Mouse (Mus musculus): ENCODE results near the gene Gm47959. TPM values are rescaled to one million over a fixed set of nuclear protein-coding genes. Genes with fewer than 3 reads are reported as not detected.
"Not testable (repeated sequence)": the region's sequence is repeated elsewhere in the genome, so short reads cannot be mapped to it uniquely, and the experiment has no call there.

Gene Gm47959
- polyA plus RNA-seq (2012; rRNA removed): not detected in 2 replicates

DNA sequence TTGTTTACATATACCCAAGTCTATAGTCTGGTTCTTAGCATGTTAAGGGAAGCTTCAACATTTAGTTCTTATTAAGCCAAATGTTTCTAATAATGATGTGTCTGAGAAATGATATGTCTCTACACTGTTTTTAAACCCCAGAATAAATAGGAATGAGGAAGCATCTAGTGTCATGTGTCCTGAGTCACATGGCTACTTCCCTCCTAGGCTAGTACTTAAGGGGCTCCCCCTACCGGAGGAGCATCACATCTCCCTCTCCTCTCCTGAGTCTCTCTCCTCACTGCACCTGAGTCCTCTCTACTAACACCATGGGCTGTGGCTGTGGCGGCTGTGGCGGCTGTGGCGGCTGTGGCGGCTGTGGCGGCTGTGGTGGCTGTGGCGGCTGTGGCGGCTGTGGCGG, at the start of gene Gm47959:
Gene Gm47959, plus strand, starts transcription at position 243 of the 400 bp plus-strand sequence.
- H3K27ac ChIP-seq (ENCODE audit: insufficient read depth, low read depth, low read length); H3K27me3 ChIP-seq (replicated peaks; ENCODE audit: control insufficient read depth, insufficient read depth, low read length); H3K36me3 ChIP-seq (ENCODE audit: control insufficient read depth, insufficient read depth, low read length); DNase-seq; H3K4me3 ChIP-seq (ENCODE audit: insufficient read depth, low read depth, low read length); H3K4me1 ChIP-seq (ENCODE audit: control insufficient read depth, insufficient read depth, low read length): not testable (repeated sequence)
- 95% methylated on average over 9 of the region's 9 CpGs for WGBS

DNA sequence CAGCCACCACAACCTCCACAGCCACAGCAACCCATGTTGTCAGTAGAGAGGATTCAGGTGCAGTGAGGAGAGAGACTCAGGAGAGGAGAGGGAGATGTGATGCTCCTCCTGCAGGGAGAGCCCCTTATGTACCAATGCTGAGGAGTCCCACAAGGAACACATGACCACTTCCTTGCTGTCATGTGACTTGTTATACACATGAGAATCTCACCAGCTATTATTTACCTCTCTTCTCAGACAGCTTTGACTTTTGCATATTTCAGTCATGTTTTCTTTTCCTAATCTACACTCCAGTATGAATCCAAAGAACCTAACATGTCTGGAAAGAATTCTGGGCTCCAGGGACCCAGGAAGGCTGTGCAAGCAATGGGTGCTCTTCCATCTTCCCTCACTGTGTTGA, 44.4 kb upstream of the Gm47959 start, which contains the start of gene Gm7544:
Gene Gm7544, minus strand, starts transcription at position 101 of the 400 bp plus-strand sequence.
- not testable (repeated sequence) for H3K27ac ChIP-seq (ENCODE audit: insufficient read depth, low read depth, low read length); H3K36me3 ChIP-seq (ENCODE audit: control insufficient read depth, insufficient read depth, low read length); H3K27me3 ChIP-seq (replicated peaks; ENCODE audit: control insufficient read depth, insufficient read depth, low read length); H3K4me1 ChIP-seq (ENCODE audit: control insufficient read depth, insufficient read depth, low read length); H3K4me3 ChIP-seq (ENCODE audit: insufficient read depth, low read depth, low read length); DNase-seq

DNA sequence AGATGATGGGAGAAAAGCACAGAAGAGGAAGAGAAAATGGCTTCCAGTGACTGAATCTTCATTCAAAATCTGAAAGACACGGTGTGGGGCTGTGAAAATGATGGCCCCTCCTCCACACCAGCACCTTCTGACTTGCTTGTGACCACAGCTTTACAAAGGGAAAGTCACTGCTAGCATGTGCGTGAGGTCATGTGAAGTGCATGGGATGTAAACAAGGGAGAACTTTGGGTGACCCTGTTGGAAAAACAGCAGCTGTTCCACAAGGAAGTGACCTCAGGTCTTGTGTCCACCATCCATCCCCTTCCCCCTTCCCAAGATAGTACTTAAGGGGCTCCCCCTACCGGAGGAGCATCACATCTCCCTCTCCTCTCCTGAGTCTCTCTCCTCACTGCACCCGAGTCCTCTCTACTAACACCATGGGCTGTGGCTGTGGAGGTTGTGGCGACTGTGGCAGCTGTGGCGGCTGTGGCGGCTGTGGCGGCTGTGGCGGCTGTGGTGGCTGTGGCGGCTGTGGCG, 40.4 kb upstream of the Gm47959 start, which contains the start of gene Gm47955:
Gene Gm47955, plus strand, starts transcription at position 417 of the 516 bp plus-strand sequence.
- H3K4me1 ChIP-seq (ENCODE audit: control insufficient read depth, insufficient read depth, low read length): no peaks in the 10 kb centered on the region
- H3K36me3 ChIP-seq (ENCODE audit: control insufficient read depth, insufficient read depth, low read length): no peaks in the 10 kb centered on the region
- DNase-seq: no peak
- H3K27ac ChIP-seq (ENCODE audit: insufficient read depth, low read depth, low read length): no peak within 1 kb of the TSS
- H3K27me3 ChIP-seq (replicated peaks; ENCODE audit: control insufficient read depth, insufficient read depth, low read length): no peaks in the 10 kb centered on the region
- H3K4me3 ChIP-seq (ENCODE audit: insufficient read depth, low read depth, low read length): no peak within 1 kb of the TSS
- 90% methylated on average over 11 of the region's 11 CpGs for WGBS
- no peak for TF ChIP-seq POLR2A (IDR thresholded peaks at IDR 0.05; ENCODE audit: low read depth, low read length)
- TF ChIP-seq CTCF (conservative IDR thresholded peaks at IDR 0.05; ENCODE audit: insufficient read depth, insufficient read length, low read depth, low read length): no peak

DNA sequence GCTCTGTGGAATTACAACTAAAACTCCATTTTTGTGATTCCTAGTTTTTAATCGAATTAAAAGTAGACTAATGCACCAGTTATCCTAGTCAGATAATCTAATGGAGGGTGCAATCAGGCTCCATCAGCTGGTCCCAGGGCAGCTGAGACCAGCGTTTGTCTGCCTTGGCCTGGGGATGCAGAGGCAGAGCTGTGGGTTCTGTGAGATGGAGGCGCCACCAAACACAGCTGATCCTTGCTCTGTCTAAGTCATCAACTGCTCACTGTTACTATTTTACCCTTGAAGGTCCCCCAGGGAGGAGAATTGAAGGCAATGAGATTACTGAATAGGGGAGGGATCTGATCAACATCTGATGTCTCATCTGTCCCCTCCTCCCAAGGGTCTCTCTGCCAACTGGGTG, 33.9 kb upstream of the Gm47959 start:
- no peaks in the 10 kb centered on the region for H3K36me3 ChIP-seq (ENCODE audit: control insufficient read depth, insufficient read depth, low read length)
- no peak for DNase-seq
- no peak overlapping the region for H3K4me3 ChIP-seq (ENCODE audit: insufficient read depth, low read depth, low read length)
- H3K27ac ChIP-seq (ENCODE audit: insufficient read depth, low read depth, low read length): no peak overlapping the region
- H3K4me1 ChIP-seq (ENCODE audit: control insufficient read depth, insufficient read depth, low read length): no peaks in the 10 kb centered on the region
- 70% methylated on average over 3 of the region's 3 CpGs for WGBS
- TF ChIP-seq POLR2A (IDR thresholded peaks at IDR 0.05; ENCODE audit: low read depth, low read length): no peak
- TF ChIP-seq CTCF (conservative IDR thresholded peaks at IDR 0.05; ENCODE audit: insufficient read depth, insufficient read length, low read depth, low read length): no peak
- no peaks in the 10 kb centered on the region for H3K27me3 ChIP-seq (replicated peaks; ENCODE audit: control insufficient read depth, insufficient read depth, low read length)

DNA sequence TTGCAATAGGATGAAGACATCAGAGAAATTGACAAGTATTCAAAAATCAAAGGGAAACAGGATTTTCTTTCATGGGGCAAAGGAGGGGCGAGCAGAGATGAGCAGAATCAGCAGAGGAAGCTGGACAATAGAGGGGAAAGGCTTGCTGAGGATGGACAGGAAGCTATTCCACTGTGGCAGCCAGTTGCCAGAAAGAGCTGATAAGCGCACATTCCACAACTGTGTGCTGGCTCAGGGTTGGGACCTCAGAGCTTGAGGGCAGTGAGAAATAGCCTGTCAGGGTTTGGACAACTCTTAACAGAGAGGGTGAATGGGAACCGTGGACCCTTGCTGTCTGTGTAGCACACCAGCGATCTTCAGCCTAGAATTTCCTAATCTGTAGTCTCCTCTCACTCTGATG, 28.3 kb upstream of the Gm47959 start:
- Histone ChIP-seq H3K36me3 (ENCODE audit: control insufficient read depth, insufficient read depth, low read length) (no peaks in the 10 kb centered on the region), H3K27ac (ENCODE audit: insufficient read depth, low read depth, low read length) (no peak overlapping the region), H3K27me3 (replicated peaks; ENCODE audit: control insufficient read depth, insufficient read depth, low read length) (no peaks in the 10 kb centered on the region), H3K4me1 (ENCODE audit: control insufficient read depth, insufficient read depth, low read length) (no peaks in the 10 kb centered on the region), H3K4me3 (ENCODE audit: insufficient read depth, low read depth, low read length) (no peak overlapping the region)
- 45% methylated on average over 4 of the region's 4 CpGs for WGBS
- peak; percentile 52 for DNase-seq
- no peak for TF ChIP-seq POLR2A (IDR thresholded peaks at IDR 0.05; ENCODE audit: low read depth, low read length)

DNA sequence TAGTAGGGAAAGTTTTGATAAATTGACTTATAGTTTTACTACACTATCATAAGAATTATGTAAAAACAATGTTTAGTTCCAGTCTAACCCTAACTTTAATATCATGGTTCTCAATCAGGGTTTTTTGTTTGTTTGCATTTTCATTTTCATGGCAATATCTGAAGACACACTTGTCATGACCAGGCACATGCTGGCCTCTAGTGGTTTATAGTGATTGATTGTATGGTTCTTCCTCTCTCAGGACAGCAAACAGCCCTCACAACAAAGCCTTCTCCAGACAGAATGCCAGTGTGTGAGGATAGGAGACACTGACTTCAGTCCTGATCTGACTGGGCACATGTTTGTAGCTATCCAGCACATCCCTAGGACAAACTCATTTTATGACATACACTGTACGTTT, 27.1 kb upstream of the Gm47959 start:
- WGBS: 85% methylated on average over 1 of the region's 1 CpGs
- Histone ChIP-seq H3K4me3 (ENCODE audit: insufficient read depth, low read depth, low read length) (no peak overlapping the region), H3K36me3 (ENCODE audit: control insufficient read depth, insufficient read depth, low read length) (no peaks in the 10 kb centered on the region), H3K4me1 (ENCODE audit: control insufficient read depth, insufficient read depth, low read length) (no peaks in the 10 kb centered on the region), H3K27ac (ENCODE audit: insufficient read depth, low read depth, low read length) (no peak overlapping the region), H3K27me3 (replicated peaks; ENCODE audit: control insufficient read depth, insufficient read depth, low read length) (no peaks in the 10 kb centered on the region)
- TF ChIP-seq POLR2A (IDR thresholded peaks at IDR 0.05; ENCODE audit: low read depth, low read length): no peak
- no peak for TF ChIP-seq CTCF (conservative IDR thresholded peaks at IDR 0.05; ENCODE audit: insufficient read depth, insufficient read length, low read depth, low read length)
- DNase-seq: peak; percentile 46

DNA sequence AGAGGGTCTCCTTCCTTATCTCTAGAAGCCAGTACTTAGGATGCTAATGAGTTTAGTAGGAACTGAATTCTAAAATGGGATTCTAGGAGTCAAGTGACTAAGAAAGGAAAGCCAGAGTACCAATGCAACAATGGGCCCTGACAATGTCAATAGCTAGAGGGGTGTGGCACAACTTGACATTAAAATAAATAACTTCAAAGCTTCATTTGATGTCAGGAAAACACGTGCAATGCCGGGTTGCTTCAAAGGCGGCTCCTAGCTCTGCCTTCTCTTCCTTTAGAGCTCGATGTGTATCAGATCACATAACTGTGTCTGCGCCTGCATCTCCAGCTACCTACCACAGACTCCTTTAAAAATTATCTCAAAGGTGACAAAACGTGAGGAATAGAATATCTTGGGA, 26.4 kb upstream of the Gm47959 start:
- TF ChIP-seq POLR2A (IDR thresholded peaks at IDR 0.05; ENCODE audit: low read depth, low read length): no peak
- no peak for TF ChIP-seq CTCF (conservative IDR thresholded peaks at IDR 0.05; ENCODE audit: insufficient read depth, insufficient read length, low read depth, low read length)
- Histone ChIP-seq H3K27ac (ENCODE audit: insufficient read depth, low read depth, low read length) (no peak overlapping the region), H3K36me3 (ENCODE audit: control insufficient read depth, insufficient read depth, low read length) (no peaks in the 10 kb centered on the region), H3K4me1 (ENCODE audit: control insufficient read depth, insufficient read depth, low read length) (no peaks in the 10 kb centered on the region), H3K27me3 (replicated peaks; ENCODE audit: control insufficient read depth, insufficient read depth, low read length) (no peaks in the 10 kb centered on the region), H3K4me3 (ENCODE audit: insufficient read depth, low read depth, low read length) (no peak overlapping the region)
- 64% methylated on average over 6 of the region's 6 CpGs for WGBS
- DNase-seq: no peak

DNA sequence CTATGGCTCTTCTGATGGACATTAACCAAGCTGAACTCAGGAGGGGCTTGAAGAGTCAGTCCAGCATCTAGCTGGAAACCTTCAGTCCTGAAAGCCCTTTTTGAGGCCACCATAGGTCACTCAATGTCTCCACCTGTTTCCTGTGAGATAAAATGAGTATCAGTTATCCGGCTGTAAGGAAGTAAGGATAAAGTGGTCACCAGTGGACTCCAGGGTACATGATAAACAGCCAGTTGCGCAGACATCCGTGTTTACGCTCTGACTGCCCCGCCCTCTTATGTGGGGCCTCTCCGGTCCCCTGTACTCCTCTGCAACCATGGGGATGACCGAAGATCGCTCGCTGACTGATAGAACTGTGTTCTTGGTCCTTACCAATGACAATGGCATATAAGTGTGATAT, 26.0 kb upstream of the Gm47959 start:
- 76% methylated on average over 9 of the region's 9 CpGs for WGBS
- Histone ChIP-seq H3K36me3 (ENCODE audit: control insufficient read depth, insufficient read depth, low read length) (no peaks in the 10 kb centered on the region), H3K27ac (ENCODE audit: insufficient read depth, low read depth, low read length) (no peak overlapping the region), H3K4me3 (ENCODE audit: insufficient read depth, low read depth, low read length) (no peak overlapping the region), H3K27me3 (replicated peaks; ENCODE audit: control insufficient read depth, insufficient read depth, low read length) (no peaks in the 10 kb centered on the region), H3K4me1 (ENCODE audit: control insufficient read depth, insufficient read depth, low read length) (no peaks in the 10 kb centered on the region)
- DNase-seq: no peak
- TF ChIP-seq CTCF (conservative IDR thresholded peaks at IDR 0.05; ENCODE audit: insufficient read depth, insufficient read length, low read depth, low read length): no peak
- no peak for TF ChIP-seq POLR2A (IDR thresholded peaks at IDR 0.05; ENCODE audit: low read depth, low read length)

All from kidney, adult 2 months (tissue).